Mouse (Mus musculus): ENCODE measurements at regions not wholly inside any gene's neighbourhood (a gene's known extent, or its start where the extent isn't known, plus 50 kb on each side); places are given as distances from the start of the nearest gene placed in this dataset.

DNA sequence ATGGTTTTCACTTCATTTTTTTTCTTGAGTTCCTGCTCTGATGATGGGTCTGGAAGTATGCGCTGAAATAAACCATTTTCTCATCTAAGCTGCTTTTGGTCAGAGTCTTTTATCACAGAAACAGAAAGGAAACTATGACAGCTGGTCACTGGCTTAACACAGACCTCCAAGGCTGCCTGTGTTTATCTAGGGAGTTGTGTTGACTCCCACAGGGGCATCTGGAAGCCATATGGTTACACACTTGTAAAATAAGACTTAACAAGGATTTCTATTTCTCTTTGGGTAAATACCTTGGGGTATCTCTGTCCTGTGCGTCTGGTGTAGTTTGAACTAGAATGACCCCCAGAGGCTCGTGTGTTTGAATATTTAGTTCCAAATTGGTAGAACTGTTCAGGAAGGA is 315.5 kb upstream of the Kazn start:
- dilution Hi-C loops (cut with MboI; ENCODE audit: extremely low pct_ligation_motif_present, extremely low pct_unique_long_range_greater_than_20kb, low sequenced_read_pairs) (no loop called here), in situ Hi-C loops (cut with MboI; ENCODE audit: low pct_ligation_motif_present, low pct_unique_long_range_greater_than_20kb, low sequenced_read_pairs) (no loop called here)
- no peak for DNase-seq (ENCODE audit: extremely low read depth)
- Histone ChIP-seq H3K9ac (ENCODE audit: insufficient read depth, low read depth) (no peak overlapping the region), H3K36me3 (replicated peaks in 1 of 2; ENCODE audit: control insufficient read depth in 1 of 2, insufficient read depth in 1 of 2, low read length in 1 of 2) (no peaks in the 10 kb centered on the region), H3K9me3 (replicated peaks; ENCODE audit: low read length) (peaks cover 51% of the 10 kb centered on the region), H3K4me3 (replicated peaks in 1 of 3; ENCODE audit: low read depth in 2 of 3, low read length in 2 of 3, poor library complexity in 1 of 3) (no peak overlapping the region), H3K27ac (ENCODE audit: insufficient read depth, low read depth) (no peak overlapping the region), H3K79me2 (replicated peaks; ENCODE audit: control insufficient read depth, extremely low read depth, insufficient read depth, poor library complexity, severe bottlenecking) (no peaks in the 10 kb centered on the region), H3K4me2 (ENCODE audit: insufficient read depth, low read depth, poor library complexity, severe bottlenecking) (no peak overlapping the region), H3K4me1 (ENCODE audit: control insufficient read depth in 1 of 2, insufficient read depth in 2 of 2) (no peaks in the 10 kb centered on the region), H3K27me3 (replicated peaks) (no peaks in the 10 kb centered on the region)
- TF ChIP-seq MAFK (IDR thresholded peaks at IDR 0.05; ENCODE audit: insufficient replicate concordance, low read length) (no peak), POLR2A (IDR thresholded peaks at IDR 0.05; ENCODE audit: low read depth, low read length) (no peak), TBP (conservative IDR thresholded peaks at IDR 0.05; ENCODE audit: low read depth, low read length) (no peak), BHLHE40 (IDR thresholded peaks at IDR 0.05; ENCODE audit: low read depth, low read length) (no peak), CHD1 (IDR thresholded peaks at IDR 0.05; ENCODE audit: low read depth, low read length) (no peak)

DNA sequence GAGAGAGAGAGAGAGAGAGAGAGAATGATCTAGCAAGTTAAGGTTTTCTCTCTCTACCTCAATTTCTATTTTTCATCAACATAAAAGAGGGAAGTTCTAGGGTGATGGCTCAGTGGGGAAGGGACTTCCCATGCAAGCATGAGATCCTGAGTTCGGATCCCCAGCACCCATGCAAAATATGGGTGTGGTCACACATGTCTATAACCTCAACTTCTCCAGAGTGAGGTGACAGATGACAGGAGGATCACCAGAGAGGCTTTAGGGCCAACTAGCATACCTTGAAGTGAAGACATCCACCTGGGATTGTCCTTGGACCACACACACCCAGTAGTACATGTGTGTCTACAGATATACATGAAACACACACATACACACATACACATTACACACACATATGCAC is 306.7 kb upstream of the Kazn start:
- H3K4me2 ChIP-seq (ENCODE audit: insufficient read depth, low read depth, poor library complexity, severe bottlenecking): no peak overlapping the region
- TF ChIP-seq TBP (conservative IDR thresholded peaks at IDR 0.05; ENCODE audit: low read depth, low read length) (no peak), BHLHE40 (IDR thresholded peaks at IDR 0.05; ENCODE audit: low read depth, low read length) (no peak), KAT2A (IDR thresholded peaks at IDR 0.05; ENCODE audit: insufficient replicate concordance, low read length) (no peak), CHD1 (IDR thresholded peaks at IDR 0.05; ENCODE audit: low read depth, low read length) (no peak), ZMIZ1 (IDR thresholded peaks at IDR 0.05; ENCODE audit: low read depth, low read length) (no peak), NELFE (IDR thresholded peaks at IDR 0.05; ENCODE audit: low read depth, low read length) (no peak), CTCF (conservative IDR thresholded peaks at IDR 0.05 in 1 of 2, IDR thresholded peaks at IDR 0.05 in 1 of 2; ENCODE audit: low read depth in 2 of 2, low read length in 2 of 2) (no peak), ZNF384 (IDR thresholded peaks at IDR 0.05; ENCODE audit: low read depth, low read length) (no peak), ETS1 (conservative IDR thresholded peaks at IDR 0.05; ENCODE audit: low read depth, low read length) (no peak), MAX (IDR thresholded peaks at IDR 0.05; ENCODE audit: low read length) (no peak), POLR2A (IDR thresholded peaks at IDR 0.05; ENCODE audit: low read depth, low read length) (no peak), NRF1 (IDR thresholded peaks at IDR 0.05; ENCODE audit: low read depth, low read length) (no peak), JUN (IDR thresholded peaks at IDR 0.05; ENCODE audit: insufficient read depth, low read depth, low read length) (no peak), HCFC1 (IDR thresholded peaks at IDR 0.05; ENCODE audit: low read depth, low read length) (no peak), SMC3 (IDR thresholded peaks at IDR 0.05; ENCODE audit: low read depth, low read length) (no peak), JUND (conservative IDR thresholded peaks at IDR 0.05; ENCODE audit: low read depth, low read length) (no peak), MYC (IDR thresholded peaks at IDR 0.05; ENCODE audit: low read depth, low read length) (no peak), CHD2 (IDR thresholded peaks at IDR 0.05; ENCODE audit: low read length) (no peak), USF2 (conservative IDR thresholded peaks at IDR 0.05; ENCODE audit: low read depth, low read length) (no peak), ELF1 (IDR thresholded peaks at IDR 0.05; ENCODE audit: low read depth, low read length) (no peak)
- no peaks in the 10 kb centered on the region; the same call in 1 of the 2 replicates for H3K79me2 ChIP-seq (replicated peaks; ENCODE audit: control insufficient read depth, extremely low read depth, insufficient read depth, poor library complexity, severe bottlenecking)
- H3K4me1 ChIP-seq (ENCODE audit: control insufficient read depth in 1 of 2, insufficient read depth in 2 of 2): no peaks in the 10 kb centered on the region
- in situ Hi-C loops (cut with MboI; ENCODE audit: low pct_ligation_motif_present, low pct_unique_long_range_greater_than_20kb, low sequenced_read_pairs) (no loop called here), dilution Hi-C loops (cut with MboI; ENCODE audit: extremely low pct_ligation_motif_present, extremely low pct_unique_long_range_greater_than_20kb, low sequenced_read_pairs) (no loop called here)
- no peak for DNase-seq (ENCODE audit: extremely low read depth)
- H3K9me3 ChIP-seq (replicated peaks; ENCODE audit: low read length): peaks cover 89% of the 10 kb centered on the region
- no peak overlapping the region for H3K4me3 ChIP-seq (replicated peaks in 1 of 3; ENCODE audit: low read depth in 2 of 3, low read length in 2 of 3, poor library complexity in 1 of 3)
- H3K36me3 ChIP-seq (replicated peaks in 1 of 2; ENCODE audit: control insufficient read depth in 1 of 2, insufficient read depth in 1 of 2, low read length in 1 of 2): no peaks in the 10 kb centered on the region
- H3K27me3 ChIP-seq (replicated peaks): no peaks in the 10 kb centered on the region
- no peak overlapping the region for H3K27ac ChIP-seq (ENCODE audit: insufficient read depth, low read depth)
- H3K9ac ChIP-seq (ENCODE audit: insufficient read depth, low read depth): no peak overlapping the region

Data from CH12.LX (cell line).